Mouse (Mus musculus) MEL (cell line): Measurements from ENCODE around the gene Npas4.

Experiments
- BHLHE40 ChIP-seq: IDR thresholded peaks from 2 replicates; pipeline ENCODE4 v1.6.1; 2012; ENCODE audit warnings: low read depth, mild to moderate bottlenecking, inconsistent platforms, low read length, improper control_type of control experiment, borderline replicate concordance
- CTCF ChIP-seq, 3 experiments: IDR thresholded peaks in 2 of 3; conservative IDR thresholded peaks in 1 of 3; 2 replicates each; pipeline ENCODE4 v1.5.1; 2011 to 2012; ENCODE audit warnings: low read length in 3 of 3, low read depth in 2 of 3, mild to moderate bottlenecking in 2 of 3, improper control_type of control experiment in 1 of 3, inconsistent platforms in 1 of 3, mixed read lengths in 1 of 3, moderate library complexity in 1 of 3; ENCODE audit not compliant: control insufficient read depth in 1 of 3, insufficient read depth in 1 of 3, poor library complexity in 1 of 3, severe bottlenecking in 1 of 3
- EP300 ChIP-seq, 2 experiments: IDR thresholded peaks; 2 replicates each; pipeline ENCODE4 v1.6.1; 2011; ENCODE audit warnings: improper control_type of control experiment in 2 of 2, low read length in 2 of 2, low read depth in 1 of 2, mild to moderate bottlenecking in 1 of 2
- GATA1 ChIP-seq: IDR thresholded peaks from 2 replicates; pipeline ENCODE4 v1.6.1; 2011; ENCODE audit warnings: low read depth, low read length, improper control_type of control experiment
- HCFC1 ChIP-seq: IDR thresholded peaks from 2 replicates; pipeline ENCODE4 v1.6.1; 2012; ENCODE audit warnings: low read depth, mild to moderate bottlenecking, inconsistent platforms, low read length, improper control_type of control experiment, moderate library complexity
- MEF2A ChIP-seq: IDR thresholded peaks from 2 replicates; pipeline ENCODE4 v1.6.1; 2014; ENCODE audit warnings: low read depth, mild to moderate bottlenecking, inconsistent platforms, low read length, improper control_type of control experiment; ENCODE audit not compliant: poor library complexity, insufficient replicate concordance, severe bottlenecking; ENCODE audit errors: extremely low read depth
- MXI1 ChIP-seq: IDR thresholded peaks from 2 replicates; pipeline ENCODE4 v1.6.1; 2011; ENCODE audit warnings: mild to moderate bottlenecking, low read depth, low read length, improper control_type of control experiment
- NRF1 ChIP-seq: IDR thresholded peaks from 2 replicates; pipeline ENCODE4 v1.6.1; 2014; ENCODE audit warnings: low read depth, mild to moderate bottlenecking, inconsistent platforms, low read length, improper control_type of control experiment, moderate library complexity; ENCODE audit not compliant: poor library complexity, insufficient read depth, severe bottlenecking
- POLR2A ChIP-seq, 2 experiments: IDR thresholded peaks; 2 replicates each; pipeline ENCODE4 v1.6.1; 2011 to 2012; ENCODE audit warnings: low read length in 2 of 2, mild to moderate bottlenecking in 2 of 2, control low read depth in 1 of 2, improper control_type of control experiment in 1 of 2, low read depth in 1 of 2, moderate library complexity in 1 of 2; ENCODE audit not compliant: control insufficient read depth in 1 of 2, insufficient read depth in 1 of 2, poor library complexity in 1 of 2
- RCOR1 ChIP-seq: IDR thresholded peaks from 2 replicates; pipeline ENCODE4 v1.6.1; 2012; ENCODE audit warnings: low read depth, mild to moderate bottlenecking, inconsistent platforms, low read length, improper control_type of control experiment
- SIN3A ChIP-seq: IDR thresholded peaks from 2 replicates; pipeline ENCODE4 v1.6.1; 2012; ENCODE audit warnings: low read length, improper control_type of control experiment, inconsistent platforms
- TBP ChIP-seq: IDR thresholded peaks from 2 replicates; pipeline ENCODE4 v1.8.0; 2011; ENCODE audit warnings: low read depth, low read length, improper control_type of control experiment
- TCF12 ChIP-seq: IDR thresholded peaks from 2 replicates; pipeline ENCODE4 v1.6.1; 2014; ENCODE audit warnings: low read depth, mild to moderate bottlenecking, inconsistent platforms, low read length, improper control_type of control experiment, moderate library complexity

DNA sequence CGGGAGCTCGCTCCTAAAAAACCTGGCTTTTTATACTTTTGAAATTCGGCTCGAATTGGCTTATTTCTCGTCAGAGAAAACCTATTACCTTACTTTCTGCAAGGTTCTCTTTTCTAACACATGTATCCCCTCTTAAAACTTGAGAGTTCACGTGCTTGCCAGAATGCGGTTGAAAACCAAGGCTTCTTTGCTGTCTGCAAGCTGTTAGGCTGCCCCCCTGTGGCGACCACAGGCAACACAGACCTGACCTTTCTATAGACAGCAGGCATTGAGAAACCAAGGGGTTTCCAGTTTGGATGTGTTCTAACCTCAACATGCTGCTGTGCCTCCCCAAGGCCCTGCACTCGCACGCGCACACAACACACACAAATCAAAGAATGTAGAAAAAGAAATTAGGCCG is 26.7 kb upstream of the Npas4 start:
- TF ChIP-seq EP300 (IDR thresholded peaks at IDR 0.05; ENCODE audit: low read depth in 1 of 2, low read length in 2 of 2), result no peak
- TF ChIP-seq SIN3A, result peak; percentile 45; the same call in 1 of the 2 replicates
- no peak for TF ChIP-seq POLR2A (IDR thresholded peaks at IDR 0.05; ENCODE audit: control insufficient read depth in 1 of 2, insufficient read depth in 1 of 2, low read depth in 1 of 2, low read length in 2 of 2, poor library complexity in 1 of 2)
- no peak for TF ChIP-seq GATA1
- no peak for TF ChIP-seq NRF1
- TF ChIP-seq CTCF (IDR thresholded peaks at IDR 0.05 in 2 of 3, conservative IDR thresholded peaks at IDR 0.05 in 1 of 3; ENCODE audit: control insufficient read depth in 1 of 3, insufficient read depth in 1 of 3, low read depth in 2 of 3, low read length in 3 of 3, poor library complexity in 1 of 3, severe bottlenecking in 1 of 3), result peak; percentile 77 to 83 (median 81)
- no peak for TF ChIP-seq TBP
- TF ChIP-seq TCF12, result no peak
- peak; percentile 74 for TF ChIP-seq MXI1
- peak; percentile 78; the same call in 1 of the 2 replicates for TF ChIP-seq BHLHE40
- no peak for TF ChIP-seq MEF2A
- no peak for TF ChIP-seq RCOR1
- no peak for TF ChIP-seq HCFC1
